Mouse (Mus musculus): ENCODE data around the gene Gm37240.
A peak's percentile ranks its signal among the peaks of the same experiment; 100 is the strongest.

Gene Gm37240

DNA sequence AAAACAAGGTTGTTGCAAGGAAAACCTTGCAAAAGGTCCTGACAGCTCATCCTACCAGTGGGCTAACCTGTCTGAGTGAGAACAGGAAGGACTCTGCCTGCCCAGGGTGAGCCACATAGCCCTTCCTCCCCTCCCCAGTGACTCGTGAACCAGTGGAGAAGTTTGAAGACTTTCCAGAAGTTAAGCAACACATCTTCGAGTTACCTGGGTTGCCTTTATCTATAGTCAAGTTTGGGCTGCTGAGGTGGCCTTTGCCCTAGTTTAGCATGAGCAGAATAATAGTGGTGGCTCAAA lies 252.2 kb downstream of the Gm37240 start:
- peak; percentile 73 for DNase-seq (ENCODE audit: low read depth, low spot score)

DNA sequence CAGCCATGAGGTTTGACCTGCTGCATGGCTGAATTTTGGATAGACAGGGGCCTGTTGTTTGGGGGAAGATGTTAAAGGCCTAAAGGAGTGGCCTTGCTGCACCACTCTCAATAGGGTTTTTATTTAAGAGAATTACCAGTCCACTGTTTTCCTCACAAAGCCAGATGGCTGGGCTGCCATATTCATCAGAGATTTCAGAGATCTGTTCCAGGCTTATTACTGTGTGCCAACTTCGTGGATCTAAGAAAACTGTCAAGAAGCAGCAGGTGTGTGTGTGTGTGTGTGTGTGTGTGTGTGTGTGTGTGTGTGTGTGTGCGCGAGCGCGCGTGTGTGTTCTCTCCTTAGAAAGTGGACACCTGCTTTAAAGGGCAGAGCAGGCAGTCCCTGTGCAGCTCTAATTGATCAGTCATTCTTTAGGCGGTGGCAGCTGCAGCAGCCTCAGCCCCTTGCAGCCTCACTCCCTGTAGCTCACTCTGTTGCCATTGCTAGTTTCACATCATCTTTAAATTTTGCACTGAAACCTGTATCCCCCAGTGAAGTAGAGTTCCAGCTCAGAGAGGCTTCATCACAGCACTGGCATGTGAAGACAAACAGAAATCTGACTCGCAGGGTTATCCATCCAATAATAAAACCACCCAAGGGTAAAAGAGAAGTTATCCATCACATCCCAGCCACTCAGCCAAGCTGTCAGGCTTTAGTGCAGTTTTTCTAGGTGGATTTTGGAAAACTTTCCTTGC lies 252.8 kb downstream of the Gm37240 start:
- DNase-seq (ENCODE audit: low read depth, low spot score): peak; percentile 23

DNA sequence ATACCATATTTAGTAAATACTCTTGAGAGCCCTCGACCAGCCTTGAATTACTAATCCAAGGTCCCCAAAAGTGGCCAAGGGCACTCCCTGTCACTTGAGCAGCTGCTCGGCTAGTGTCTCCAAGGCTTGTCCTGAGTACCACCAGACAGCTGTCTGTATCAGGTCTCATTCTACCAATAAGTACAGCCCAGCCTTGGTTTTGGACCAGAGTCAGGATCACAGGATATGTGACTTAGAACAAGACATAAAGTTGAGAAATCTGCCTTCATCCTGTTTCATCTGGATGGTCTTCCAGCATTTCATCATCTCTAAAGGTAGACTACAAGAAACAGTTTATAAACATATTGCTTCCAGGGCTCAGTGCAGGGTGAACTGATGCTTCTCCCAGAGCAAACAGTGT lies 253.6 kb downstream of the Gm37240 start:
- peak; percentile 14 for DNase-seq (ENCODE audit: low read depth, low spot score)

DNA sequence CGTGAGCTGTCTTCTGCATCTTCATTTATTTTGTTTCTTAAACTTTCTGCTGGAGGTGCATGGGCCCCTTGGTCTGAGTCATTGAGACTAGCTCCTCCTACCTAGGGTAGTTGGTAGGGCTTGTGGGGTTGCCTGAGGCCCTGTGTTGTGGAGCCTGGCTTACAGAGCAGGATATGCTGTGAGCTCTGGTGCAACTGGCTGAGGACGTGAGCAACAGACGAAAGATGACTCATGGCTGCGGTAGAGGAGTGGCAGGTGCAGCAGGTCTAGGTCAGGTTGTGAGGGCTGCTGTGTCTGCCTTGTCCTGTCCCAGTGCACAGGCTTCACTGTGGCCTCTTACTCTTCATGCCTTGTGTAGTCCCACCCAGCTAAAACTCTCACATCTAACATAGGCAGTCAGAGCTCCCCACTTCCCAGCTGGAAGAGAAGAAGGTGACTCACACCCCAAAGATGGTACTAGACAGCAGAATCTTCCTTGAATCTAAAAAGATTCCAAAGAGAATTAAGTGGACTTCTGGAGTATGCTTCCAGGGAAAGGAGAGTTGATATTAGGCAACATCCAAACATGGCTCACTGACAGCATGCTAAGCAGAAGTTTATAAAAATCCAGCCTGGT lies 257.3 kb downstream of the Gm37240 start:
- peak; percentile 82 for DNase-seq (ENCODE audit: low read depth, low spot score)

DNA sequence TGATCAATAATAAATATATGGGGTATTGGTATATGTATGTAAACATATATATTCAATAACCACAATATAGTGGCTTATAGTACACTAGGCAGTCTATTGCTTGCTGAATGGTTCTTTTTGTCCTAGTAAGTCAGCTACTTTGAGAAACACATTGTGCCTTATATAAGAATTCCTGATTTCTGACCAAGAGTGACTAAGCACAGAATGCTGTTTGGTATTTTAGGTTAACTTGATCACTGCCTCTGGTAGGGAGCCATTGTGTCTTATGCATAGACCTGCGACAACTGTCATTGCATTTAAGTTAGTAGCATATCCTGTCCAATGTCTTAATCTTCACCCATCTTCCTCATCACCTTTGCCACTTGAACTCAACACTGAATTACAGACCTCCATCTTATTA lies 267.6 kb downstream of the Gm37240 start:
- peak; percentile 54 for DNase-seq (ENCODE audit: low read depth, low spot score)

DNA sequence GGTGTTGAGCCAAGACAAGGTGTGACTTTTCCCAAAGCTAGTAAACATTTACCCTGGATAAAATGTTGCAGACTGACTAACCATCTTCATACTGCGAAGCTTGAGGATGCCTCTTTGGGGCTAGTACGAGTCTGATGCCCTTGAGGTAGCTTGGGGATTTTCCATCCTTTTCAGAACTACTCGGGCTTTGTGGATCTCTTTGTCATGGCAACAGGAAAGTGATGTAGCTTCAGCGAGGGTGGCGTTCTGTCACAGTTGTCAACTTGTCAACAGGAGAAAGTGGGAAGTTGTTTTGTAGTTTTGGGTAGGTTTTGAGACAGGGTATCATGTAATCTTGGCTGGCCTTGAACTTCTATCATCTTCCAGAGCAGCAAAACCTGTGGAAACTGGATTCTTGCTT lies 268.0 kb downstream of the Gm37240 start:
- no peak for DNase-seq (ENCODE audit: low read depth, low spot score)

DNA sequence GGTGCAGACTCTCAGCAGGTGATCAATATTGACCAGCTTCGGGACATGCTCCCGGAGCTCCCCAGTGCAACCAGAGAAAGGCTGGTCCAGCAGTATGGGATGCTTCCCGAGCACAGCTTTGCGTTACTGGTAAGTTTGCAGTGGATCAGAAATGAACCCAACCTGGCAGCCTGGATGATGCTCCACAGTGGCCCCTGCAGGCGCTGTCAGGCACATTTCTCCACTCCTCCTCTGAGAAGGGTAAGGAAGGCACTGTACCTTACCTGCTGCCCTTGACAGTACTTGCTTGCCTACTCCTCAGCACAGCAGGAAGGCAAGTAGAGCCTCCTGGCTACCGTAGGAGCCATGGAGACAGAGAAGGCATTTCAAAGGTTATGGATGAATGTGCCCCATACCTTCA lies 268.4 kb downstream of the Gm37240 start:
- DNase-seq (ENCODE audit: low read depth, low spot score): no peak

DNA sequence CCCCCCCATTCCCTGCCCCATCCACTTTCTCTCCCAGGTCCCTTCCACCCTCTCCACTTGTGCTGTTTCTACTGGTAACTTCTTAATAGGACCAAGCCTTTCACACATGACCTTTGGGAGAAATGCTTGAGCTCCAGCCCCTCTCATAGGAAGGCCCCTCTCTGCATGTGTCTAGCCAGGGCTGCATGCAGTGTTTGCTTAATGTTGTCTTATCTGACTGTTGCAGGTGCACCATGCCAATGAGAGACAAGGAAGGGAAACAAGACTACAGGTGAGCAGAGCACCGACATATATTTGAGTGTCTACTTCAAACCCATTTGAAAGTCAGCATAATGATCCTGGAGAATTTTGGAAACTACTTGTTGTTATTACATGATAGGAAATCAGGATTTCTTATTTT lies 270.9 kb downstream of the Gm37240 start:
- no peak for DNase-seq (ENCODE audit: low read depth, low spot score)

DNA sequence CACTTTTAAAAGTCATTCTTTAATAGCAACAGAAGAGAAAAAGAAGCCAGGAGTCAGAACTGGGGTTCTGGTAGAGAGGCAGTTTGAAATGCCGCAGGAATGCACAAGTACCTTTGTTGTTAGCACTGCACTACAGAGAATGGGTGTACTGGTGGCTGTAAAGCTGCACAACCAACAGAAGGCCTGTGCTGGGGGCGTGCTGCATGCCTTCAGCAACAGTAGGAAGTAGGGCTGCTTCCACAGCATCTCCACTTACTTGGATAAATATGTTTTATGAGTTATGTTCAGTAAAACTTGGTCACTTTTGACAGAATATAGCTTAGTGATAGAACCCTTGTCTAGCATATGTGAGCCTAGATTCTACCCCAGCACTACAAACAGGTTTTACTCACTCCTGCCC lies 279.6 kb downstream of the Gm37240 start:
- DNase-seq (ENCODE audit: low read depth, low spot score): no peak

DNA sequence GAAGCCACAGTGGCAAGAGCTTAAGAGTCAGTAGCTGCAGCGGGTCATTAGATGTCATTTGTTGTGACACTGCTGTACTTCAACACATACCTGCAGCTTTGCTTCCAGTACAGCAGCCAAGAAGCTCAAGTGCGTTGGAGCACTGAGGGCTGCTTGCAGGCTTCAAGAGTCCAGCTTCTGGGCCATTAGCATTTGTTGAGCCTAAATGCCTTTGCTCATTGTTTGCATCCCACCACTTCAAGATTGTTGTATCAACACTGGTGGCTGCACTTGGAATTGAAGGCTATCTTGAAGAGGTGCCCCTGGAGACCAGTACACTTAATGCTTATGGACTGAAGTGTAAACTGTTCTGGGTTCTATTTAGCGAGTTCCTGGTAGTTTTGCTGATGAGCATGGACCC lies 280.4 kb downstream of the Gm37240 start:
- DNase-seq (ENCODE audit: low read depth, low spot score): no peak

DNA sequence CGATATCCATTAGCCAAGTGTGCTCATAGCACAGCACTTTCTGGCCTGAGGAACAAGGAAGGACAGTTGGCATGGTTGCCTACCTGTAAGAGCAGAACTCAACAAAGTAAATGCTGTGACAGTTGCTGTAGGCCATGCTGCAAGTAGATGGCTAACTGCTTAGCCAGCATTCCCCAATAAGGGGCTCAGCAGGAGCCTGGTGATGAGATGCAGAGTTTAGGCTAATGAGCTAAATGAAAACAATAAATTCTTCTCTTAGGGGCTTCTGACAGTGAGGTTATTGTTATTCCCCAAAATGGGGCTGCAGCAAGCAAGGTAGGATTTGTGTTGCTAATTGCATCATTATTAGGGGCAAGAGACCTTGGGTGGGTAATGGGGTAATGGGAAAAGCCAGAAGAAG lies 283.5 kb downstream of the Gm37240 start:
- no peak for DNase-seq (ENCODE audit: low read depth, low spot score)

DNA sequence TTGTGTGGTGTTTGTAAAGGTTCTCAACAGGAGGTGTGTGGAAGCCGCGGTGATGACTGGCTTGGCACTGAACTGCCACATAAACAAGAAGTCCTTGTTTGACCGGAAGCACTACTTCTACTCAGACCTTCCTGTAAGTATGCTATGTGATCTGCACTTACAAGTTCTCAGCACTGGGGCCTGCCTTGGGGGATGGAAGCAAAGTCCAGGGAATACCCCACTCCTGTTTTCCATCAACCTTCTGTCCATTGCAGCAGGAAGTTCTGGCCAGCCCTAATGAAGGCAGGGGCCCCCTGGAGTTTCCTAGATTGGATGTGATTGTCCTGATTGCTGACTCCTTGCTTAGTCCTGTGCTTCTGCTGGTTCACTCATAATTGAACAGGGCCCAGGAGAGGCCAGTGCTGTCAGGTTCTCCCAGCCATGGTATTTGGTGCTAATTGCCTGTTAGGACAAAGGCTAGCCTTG lies 285.4 kb downstream of the Gm37240 start:
- DNase-seq (ENCODE audit: low read depth, low spot score): no peak

DNA sequence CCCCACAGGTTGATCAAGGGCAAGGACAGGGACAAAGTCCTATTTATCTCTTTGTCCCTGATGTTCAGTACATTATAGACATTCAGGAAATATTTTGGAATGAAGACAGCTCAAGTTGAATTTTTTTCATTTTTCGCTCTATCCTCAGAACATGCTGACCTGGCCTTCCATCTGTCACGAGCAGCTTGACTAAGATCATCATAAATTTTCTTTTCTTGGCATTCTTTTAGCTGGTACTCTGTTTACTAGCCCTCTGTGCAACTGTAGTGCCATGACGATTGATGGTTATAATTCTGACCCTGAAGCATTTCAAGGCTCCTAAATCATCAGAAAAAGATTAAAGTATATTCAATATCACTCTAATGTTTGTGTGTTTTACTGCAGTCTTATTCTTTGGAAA lies 287.8 kb downstream of the Gm37240 start:
- no peak for DNase-seq (ENCODE audit: low read depth, low spot score)

DNA sequence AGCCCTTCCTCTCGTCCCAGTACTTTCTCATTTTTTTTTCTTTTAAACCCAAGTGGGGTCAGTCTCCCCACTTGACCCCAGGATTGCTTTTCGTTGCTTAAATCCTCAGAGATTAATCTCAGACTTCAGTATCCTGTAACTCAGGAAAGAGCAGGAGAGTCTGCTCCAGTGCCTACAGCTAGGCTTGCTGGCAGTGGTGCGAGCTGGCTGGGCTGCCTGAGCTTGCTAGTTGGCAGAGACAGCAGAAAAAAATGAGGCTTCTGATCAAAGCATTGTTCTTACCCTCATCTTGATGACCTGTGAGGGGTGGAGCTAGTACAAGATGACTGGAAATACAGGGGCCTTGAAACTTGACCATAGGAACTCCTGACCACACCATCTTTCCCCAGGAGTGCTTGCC lies 292.9 kb downstream of the Gm37240 start:
- no peak for DNase-seq (ENCODE audit: low read depth, low spot score)

DNA sequence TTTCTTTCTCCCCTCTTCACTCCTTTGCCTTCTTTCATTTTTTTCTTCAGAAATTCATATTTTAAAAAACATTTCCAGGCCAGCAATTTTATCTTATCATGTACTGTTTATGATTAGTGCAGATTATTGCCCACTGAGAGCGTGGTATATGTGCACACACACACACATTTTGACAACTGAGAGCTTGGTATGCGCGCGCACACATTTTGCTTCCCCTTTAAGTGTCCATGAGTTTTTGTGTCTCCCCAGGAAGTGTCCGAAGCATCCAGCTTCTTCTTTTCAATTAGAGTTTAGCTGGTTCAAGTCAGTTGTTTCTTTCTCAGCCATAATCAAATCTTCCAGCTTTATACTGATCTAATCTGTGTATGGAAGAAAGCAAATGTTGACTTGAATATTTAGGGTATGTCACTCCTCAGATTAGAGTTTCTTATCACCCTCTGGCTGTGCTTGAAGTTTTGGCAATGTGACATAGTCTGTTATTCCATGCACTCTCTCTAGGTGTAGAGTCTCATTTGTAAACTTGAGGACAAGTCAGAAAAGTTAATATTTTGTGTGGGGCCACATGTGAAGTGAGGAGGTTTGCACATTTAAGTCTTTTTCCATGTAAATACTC lies 294.6 kb downstream of the Gm37240 start:
- DNase-seq (ENCODE audit: low read depth, low spot score): no peak

DNA sequence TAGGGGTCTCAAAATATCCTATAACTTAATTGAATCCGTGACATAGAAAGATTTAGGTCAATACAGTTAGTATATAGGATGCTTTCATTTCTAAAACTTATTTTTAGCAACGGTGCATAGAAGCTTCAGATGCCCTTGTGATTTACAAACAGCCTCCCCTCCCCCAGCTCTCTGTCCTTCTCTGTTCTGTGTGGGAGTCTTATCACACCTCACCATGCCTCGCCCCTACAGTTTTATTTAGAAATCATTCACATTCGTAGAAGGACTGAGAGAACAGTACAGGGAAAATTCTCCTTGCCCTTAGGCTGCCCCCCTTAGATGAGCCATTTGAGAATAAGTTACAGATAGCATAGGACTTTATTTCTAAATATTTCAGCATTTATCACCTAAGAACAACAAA lies 295.3 kb downstream of the Gm37240 start:
- no peak for DNase-seq (ENCODE audit: low read depth, low spot score)

DNA sequence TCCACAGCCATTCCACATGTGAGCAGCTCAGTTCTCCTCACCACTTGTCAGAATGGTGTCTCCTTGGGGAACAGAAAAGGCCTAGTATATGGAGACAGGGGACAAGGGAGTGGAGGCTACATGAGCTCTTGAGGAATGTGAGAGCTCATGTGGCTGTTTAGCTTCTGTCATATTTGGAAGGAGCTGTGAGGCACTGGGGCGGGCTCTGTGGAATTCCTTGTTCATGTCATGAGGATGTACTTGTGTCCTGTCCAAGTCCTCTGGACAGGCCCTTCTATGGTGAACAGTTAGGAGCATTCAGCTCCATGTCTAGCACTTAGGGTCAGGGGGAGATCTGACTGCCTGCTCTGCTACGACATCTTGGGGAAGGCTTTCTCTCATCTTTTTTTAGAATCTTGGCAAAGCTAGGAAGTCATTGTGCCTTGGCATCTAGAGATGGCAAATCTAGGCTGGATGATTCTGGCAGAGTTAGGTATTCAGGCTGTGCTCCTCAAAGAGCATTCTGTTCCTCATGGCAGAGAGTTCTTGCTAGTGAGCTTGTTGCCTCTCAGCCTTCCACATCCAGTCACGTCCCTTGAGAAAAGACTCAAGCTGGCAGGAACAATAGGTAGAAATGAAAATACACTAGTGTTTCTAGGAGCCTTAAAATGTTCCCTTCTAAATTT lies 297.1 kb downstream of the Gm37240 start:
- DNase-seq (ENCODE audit: low read depth, low spot score): no peak

DNA sequence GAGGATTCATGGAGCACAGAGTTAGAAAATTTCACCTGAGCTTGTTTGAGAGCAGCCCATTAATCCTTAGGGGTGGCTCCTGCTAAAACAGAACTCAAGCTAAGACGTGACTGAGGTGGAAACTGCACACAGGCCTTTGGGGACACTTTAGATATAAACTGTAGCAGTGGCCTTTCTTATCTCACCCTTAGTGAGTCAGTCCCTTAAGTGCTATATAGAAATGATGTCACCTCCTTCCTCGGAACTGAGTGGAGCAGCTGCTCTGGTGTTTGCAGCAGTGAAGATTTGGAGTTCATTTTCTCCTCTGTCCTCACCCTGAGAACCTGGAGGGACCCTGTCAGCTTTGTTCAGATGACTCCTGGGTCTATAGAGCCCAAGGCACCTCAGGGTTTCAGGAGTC lies 298.6 kb downstream of the Gm37240 start:
- DNase-seq (ENCODE audit: low read depth, low spot score): no peak

DNA sequence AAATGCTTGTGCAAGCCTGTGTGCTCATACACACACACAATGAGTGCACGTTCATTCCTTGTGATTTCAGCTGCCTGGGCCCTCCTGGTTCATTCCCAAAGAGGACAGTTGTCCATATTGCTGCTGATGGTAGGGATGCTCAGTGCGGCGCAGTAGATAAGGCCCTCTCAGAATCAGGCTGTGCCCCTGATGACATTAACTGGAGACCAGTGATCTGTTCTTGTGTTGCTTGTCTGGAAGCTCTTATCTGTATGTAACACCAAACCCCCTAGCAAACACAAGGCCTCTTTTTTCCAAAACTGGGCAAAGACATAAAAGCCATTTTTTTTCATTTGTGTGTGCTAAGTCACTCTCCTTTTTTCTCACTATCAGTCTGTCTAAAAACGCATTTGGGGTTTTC lies 302.4 kb downstream of the Gm37240 start:
- no peak for DNase-seq (ENCODE audit: low read depth, low spot score)

DNA sequence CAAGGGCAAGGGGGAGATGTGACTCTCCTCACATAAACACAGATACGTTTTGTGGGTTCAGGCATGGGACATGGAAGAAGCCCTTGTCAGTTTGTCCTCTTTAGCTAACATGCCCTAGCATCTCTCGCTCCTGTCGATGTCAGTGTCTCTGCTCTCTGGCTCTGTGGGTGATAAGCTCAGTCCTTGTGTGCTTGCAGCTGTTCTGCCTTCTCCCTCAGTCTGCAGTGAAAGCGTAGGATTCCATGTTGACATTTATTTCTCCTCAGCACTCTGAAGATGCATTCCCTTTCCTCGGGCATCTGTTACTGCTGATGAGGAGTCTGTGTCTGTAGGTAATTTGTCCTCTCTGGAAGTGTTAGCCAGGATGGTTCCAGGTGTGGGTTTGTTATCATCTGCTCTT lies 304.1 kb downstream of the Gm37240 start:
- DNase-seq (ENCODE audit: low read depth, low spot score): no peak

DNA sequence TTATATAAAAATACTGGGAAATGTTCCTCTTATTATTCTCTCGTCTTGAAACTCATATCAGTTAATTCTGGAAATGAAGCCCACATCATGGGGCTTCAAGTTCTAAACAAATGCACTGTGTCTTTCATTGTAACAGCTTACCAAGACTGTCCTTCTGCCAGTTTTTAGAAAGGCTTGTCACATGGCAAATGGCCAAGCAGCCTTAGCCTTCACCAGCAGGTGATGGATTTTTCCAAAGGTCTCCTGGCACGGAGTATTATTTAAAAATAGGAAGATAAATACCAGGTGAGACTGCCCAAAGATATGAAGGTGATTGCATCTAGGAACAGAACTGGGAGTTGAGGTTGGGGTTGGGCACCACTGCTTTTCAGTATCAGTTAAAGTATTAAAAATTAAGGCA lies 304.6 kb downstream of the Gm37240 start:
- DNase-seq (ENCODE audit: low read depth, low spot score): no peak

DNA sequence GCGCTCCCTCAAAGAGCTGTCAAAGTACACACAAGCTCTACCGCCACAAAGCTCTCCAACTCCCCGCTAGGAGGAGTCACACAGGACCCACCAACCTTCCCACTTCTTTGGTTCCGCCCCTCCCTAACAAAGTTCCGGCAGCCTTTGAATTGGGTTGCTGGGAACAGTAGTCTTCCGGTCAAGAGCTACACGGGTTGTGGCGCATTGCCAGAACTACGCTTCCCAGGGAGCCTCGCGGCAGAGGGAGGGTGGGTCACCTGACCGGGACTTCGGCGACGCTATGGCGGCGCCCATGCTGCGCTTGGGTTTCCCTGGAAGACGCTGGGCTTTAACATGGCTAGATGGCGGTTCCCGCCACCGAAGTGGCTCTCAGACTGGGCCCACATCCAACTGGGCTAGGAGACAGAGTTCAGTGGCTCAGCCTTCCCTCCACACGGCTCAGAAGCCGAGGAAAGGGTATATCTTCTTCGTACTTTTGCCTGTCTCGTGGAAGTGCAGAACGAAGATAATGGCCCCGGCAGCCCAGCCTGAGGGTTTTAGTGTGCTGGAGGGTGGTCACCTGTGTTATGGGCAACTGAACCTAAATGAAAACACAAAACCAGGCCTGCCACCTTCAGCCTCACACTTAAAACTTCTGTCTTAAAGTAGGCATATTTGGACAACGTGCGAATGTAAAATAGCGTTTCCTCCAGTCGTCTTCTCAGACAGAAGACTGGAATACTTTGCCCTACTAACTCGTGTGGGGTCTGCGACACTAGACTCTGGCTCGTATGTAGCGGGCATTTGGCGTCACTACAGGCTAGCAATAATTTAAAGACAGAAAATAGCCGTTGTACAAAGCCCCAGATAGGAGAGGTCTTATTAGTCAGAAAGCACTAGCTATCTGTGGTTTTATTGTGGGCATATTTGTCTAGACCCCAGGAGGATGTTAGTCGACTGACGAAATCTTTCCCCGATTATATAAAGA lies 313.2 kb downstream of the Gm37240 start, which contains the start of gene Gatb:
Gatb (plus strand) TSS at position 256 of the 967 bp plus-strand sequence.
- DNase-seq (ENCODE audit: low read depth, low spot score): peak; percentile 100
